Mouse (Mus musculus) liver, postnatal 0 days (tissue): ENCODE measurements around the gene Adamts4.

Source experiments
- CTCF ChIP-seq: sonication (generic); IDR thresholded peaks from 2 replicates; pipeline ENCODE4 v1.5.1; 2016; ENCODE audit warnings: antibody characterized with exemption, low read depth
- EP300 ChIP-seq: IDR thresholded peaks from 2 replicates; pipeline ENCODE4 v1.6.1; 2016; ENCODE audit warnings: antibody characterized with exemption, low read depth, mild to moderate bottlenecking

DNA sequence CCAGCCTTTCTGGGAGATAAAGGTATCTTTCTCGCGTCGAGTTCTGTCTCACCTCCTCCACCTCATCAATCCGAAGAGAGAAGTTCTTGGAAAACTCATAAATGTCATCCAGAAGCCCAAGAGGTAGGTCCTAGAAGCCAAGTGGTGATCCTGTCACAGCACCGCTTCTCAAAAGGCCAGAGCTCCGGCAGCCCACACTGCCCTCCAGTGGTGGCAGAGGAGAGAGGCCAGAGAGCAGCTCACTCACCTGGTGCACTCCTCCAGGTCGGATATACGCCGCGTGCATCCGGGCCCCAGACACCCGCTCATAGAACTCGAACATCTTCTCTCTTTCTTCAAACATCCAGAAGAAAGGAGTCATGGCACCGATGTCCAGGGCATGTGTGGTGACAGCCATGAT is 11.8 kb upstream of the Adamts4 start:
- TF ChIP-seq CTCF (peak; percentile 91), EP300 (no peak)
